ENCODE assay signal across 17 mouse cellular contexts in genomic region chr13:51908514-51908913, GRCm38 (mm10).
"Had no signal": no experiment of that assay in that cellular context is flagged by ENCODE, and none has a peak within 500 bp of the region (broad histone marks: within the 10 kb centered on the region; RNA-seq: fewer than 3 reads in every experiment).

No protein-coding gene starts in this region.

- ATAC-seq: liver, embryonic 12.5 days had no signal

- DNase-seq: kidney, adult 8-10 months; kidney, postnatal 10 days; kidney, postnatal 36 days; liver; lung, adult 18-20 months; lung, postnatal 14 days; midbrain, embryonic 14.5 days; thymus, adult 2 months; thymus, postnatal 14 days; thymus, postnatal 4 days had no signal

- H3K27ac ChIP-seq: kidney, embryonic 15.5 days; limb, embryonic 10.5 days; limb, embryonic 13.5 days; liver, embryonic 12.5 days; liver, embryonic 15.5 days; lung, embryonic 15.5 days; macrophage had no signal

- H3K4me3 ChIP-seq: kidney, embryonic 15.5 days; limb, embryonic 10.5 days; limb, embryonic 13.5 days; liver, embryonic 12.5 days; liver, embryonic 15.5 days; lung, embryonic 15.5 days had no signal
